In genomic region chr13:62627071-62627470, GRCm38 (mm10) we compare ENCODE assay signal across 8 mouse cellular contexts. TPM values are rescaled to one million over a fixed set of nuclear protein-coding genes. Genes with fewer than 3 reads are reported as not detected.
DNase-seq lines count a peak whose midpoint lies in the region; ATAC-seq and TF ChIP-seq lines count a peak whose summit lies in the region.
"Not testable (repeated sequence)": the region's sequence is repeated elsewhere in the genome, so short reads cannot be mapped to it uniquely, and the experiment has no call there.

No protein-coding gene starts in this region.

- H3K4me3 ChIP-seq in kidney, postnatal 0 days (replicated peaks; ENCODE audit: low read depth, low read length); liver, adult 2 months (ENCODE audit: insufficient read depth, low read depth, low read length): not testable (repeated sequence)

- H3K4me2 ChIP-seq in kidney, postnatal 0 days (ENCODE audit: low read length), result not testable (repeated sequence)

- not testable (repeated sequence) for H3K4me1 ChIP-seq in kidney, postnatal 0 days (replicated peaks; ENCODE audit: insufficient read depth, low read length); liver, adult 2 months (ENCODE audit: control insufficient read depth, insufficient read depth, low read length)

- H3K27ac ChIP-seq in kidney, postnatal 0 days; liver, adult 2 months (replicated peaks; ENCODE audit: insufficient read depth, low read depth, low read length): not testable (repeated sequence)

- 43% methylated on average over 1 of the region's 1 CpGs for WGBS in kidney, postnatal 0 days
- 44% methylated on average over 1 of the region's 1 CpGs for WGBS in liver, adult 2 months

- peak; percentile 58 for DNase-seq in CD4-positive helper T cell, adult 2 months (ENCODE audit: low read depth, low spot score)
- peak; percentile 66 for DNase-seq in ZHBTc4 (ENCODE audit: low read depth, low spot score)
- DNase-seq in heart, adult 18-20 months, result peak; percentile 2 to 29
- peak; percentile 48 for DNase-seq in kidney, postnatal 0 days (ENCODE audit: low spot score)
- DNase-seq in liver, adult 2 months (ENCODE audit: extremely low read depth, low read depth, low spot score), result peak; percentile 35
- DNase-seq in naive thymus-derived CD4-positive, alpha-beta T cell, adult 2 months (ENCODE audit: low read depth), result peak; percentile 79
- peak; percentile 15 to 62 for DNase-seq in spleen, postnatal 4 days (ENCODE audit: low spot score in 2 of 2)

- not testable (repeated sequence) for H3K36me3 ChIP-seq in kidney, postnatal 0 days (ENCODE audit: insufficient read depth, low read length); liver, adult 2 months (ENCODE audit: control insufficient read depth, insufficient read depth, low read length)

- H3K9ac ChIP-seq in kidney, postnatal 0 days (ENCODE audit: low read depth, low read length); liver, adult 2 months (ENCODE audit: low read depth, low read length): not testable (repeated sequence)

- not testable (repeated sequence) for H3K79me2 ChIP-seq in liver, adult 2 months (ENCODE audit: control insufficient read depth, insufficient read depth, low read length)

- TF ChIP-seq POLR2A in liver, adult 2 months (IDR thresholded peaks at IDR 0.05; ENCODE audit: extremely low read depth, insufficient read depth, low read length), result not testable (repeated sequence)

- H3K9me3 ChIP-seq in kidney, postnatal 0 days (replicated peaks; ENCODE audit: low read length), result not testable (repeated sequence)

- peak; percentile 72 for ATAC-seq in common myeloid progenitor, adult 5-6 weeks (replicated peaks; ENCODE audit: low read depth, poor library complexity, severe bottlenecking)
- ATAC-seq in kidney, postnatal 0 days (replicated peaks; ENCODE audit: low FRiP score, low read depth), result not testable (repeated sequence)

- peak; percentile 76 for TF ChIP-seq CTCF in kidney, postnatal 0 days (IDR thresholded peaks at IDR 0.05; ENCODE audit: low read depth)
- peak; percentile 57 for TF ChIP-seq CTCF in liver, adult 2 months (IDR thresholded peaks at IDR 0.05; ENCODE audit: low read depth, low read length)

- H3K27me3 ChIP-seq in kidney, postnatal 0 days (ENCODE audit: insufficient read depth, low read length); liver, adult 2 months (ENCODE audit: control insufficient read depth, insufficient read depth, low read length): not testable (repeated sequence)

RNA-seq across cellular contexts. Expression of gene 6720489N17Rik, which starts 3.1 kb away (rescaled TPM):
- 8.9 and 18.6 TPM in 2 replicates for total RNA-seq in common myeloid progenitor, adult 5-6 weeks (2017)
- total RNA-seq in heart, adult 18-20 months (2021), result under 1 TPM; 0.55 to 0.87 TPM
- polyA plus RNA-seq in kidney, postnatal 0 days (2015; fragmentation: Nextera tagmentation; extraction: Ambion mirVana), result 6.7 and 11.1 TPM in 2 replicates
- 0.46 and 0.60 TPM in 2 replicates for total RNA-seq in liver, adult 2 months (2014; rRNA removed)
- 0.07 TPM in 1 of 2 replicates, not detected in the other for polyA plus RNA-seq in liver, adult 2 months (2012; rRNA removed)

RNA-seq across cellular contexts. Expression of gene Zfp934, which starts 56.1 kb away (rescaled TPM):
- total RNA-seq in common myeloid progenitor, adult 5-6 weeks (2017), result 7.4 and 17.7 TPM in 2 replicates
- 1 to 10 TPM; 4.2 to 4.4 TPM for total RNA-seq in heart, adult 18-20 months (2021)
- polyA plus RNA-seq in kidney, postnatal 0 days (2015; fragmentation: Nextera tagmentation; extraction: Ambion mirVana), result 12.5 and 12.7 TPM in 2 replicates
- total RNA-seq in liver, adult 2 months (2014; rRNA removed), result 0.67 and 1.1 TPM in 2 replicates
- 0.27 TPM in 1 of 2 replicates, not detected in the other for polyA plus RNA-seq in liver, adult 2 months (2012; rRNA removed)

Comparison
In these comparisons a context has a peak if more than half of its experiments do, and no peak if none do; other contexts are left out.
1. DNase-seq: peak in every context shown above with its lines; median percentile 79 in naive thymus-derived CD4-positive, alpha-beta T cell, adult 2 months; 66 in ZHBTc4; 58 in CD4-positive helper T cell, adult 2 months; 48 in kidney, postnatal 0 days; 38 in spleen, postnatal 4 days; 35 in liver, adult 2 months; 16 in heart, adult 18-20 months.